Mouse (Mus musculus) ES-E14 (cell line): ENCODE data around the gene Bach2.

Source experiments
- CHD2 ChIP-seq: IDR thresholded peaks from 2 replicates; pipeline ENCODE4 v1.6.1; 2014; ENCODE audit warnings: mild to moderate bottlenecking, low read depth, low read length, inconsistent platforms
- HCFC1 ChIP-seq: IDR thresholded peaks from 2 replicates; pipeline ENCODE4 v1.6.1; 2012; ENCODE audit warnings: low read length, inconsistent platforms, borderline replicate concordance; ENCODE audit not compliant: insufficient read depth
- MAFK ChIP-seq: IDR thresholded peaks from 2 replicates; pipeline ENCODE4 v1.6.1; 2014; ENCODE audit warnings: mild to moderate bottlenecking, low read depth, low read length, inconsistent platforms; ENCODE audit not compliant: insufficient read depth
- ZC3H11A ChIP-seq: IDR thresholded peaks from 2 replicates; pipeline ENCODE4 v1.6.1; 2012; ENCODE audit warnings: low read depth, mild to moderate bottlenecking, inconsistent platforms, low read length, borderline replicate concordance
- ZNF384 ChIP-seq: IDR thresholded peaks from 2 replicates; pipeline ENCODE4 v1.6.1; 2012; ENCODE audit warnings: low read depth, low read length, inconsistent platforms

DNA sequence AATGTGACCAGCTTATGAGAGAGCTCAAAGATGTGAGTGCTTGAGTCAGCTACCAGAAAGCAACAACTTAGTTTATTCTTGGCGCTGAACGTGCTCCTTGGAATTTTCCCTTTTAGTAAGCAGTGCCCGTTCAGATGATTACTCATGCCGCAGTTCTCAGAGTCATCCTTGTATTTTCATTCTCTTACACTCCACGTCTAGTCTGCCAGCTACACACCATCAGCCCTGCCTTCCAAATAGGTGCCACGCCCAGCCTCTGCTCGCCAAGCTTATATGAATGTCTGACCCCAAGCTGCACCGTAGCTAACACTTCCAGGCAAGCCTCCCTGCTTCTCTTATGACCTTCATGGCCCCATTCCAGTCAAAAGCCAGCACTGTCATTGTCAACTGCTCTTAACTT is 227.4 kb downstream of the Bach2 start:
- TF ChIP-seq ZC3H11A: no peak
- no peak for TF ChIP-seq CHD2
- no peak for TF ChIP-seq ZNF384
- no peak for TF ChIP-seq MAFK
- no peak for TF ChIP-seq HCFC1
